Mouse (Mus musculus): ENCODE measurements around the gene Dtnb. TPM values are rescaled to one million over a fixed set of nuclear protein-coding genes. Genes with fewer than 3 reads are reported as not detected.

Gene Dtnb
- polyA plus RNA-seq, 1 experiment from 2014 or later, result 58.5 TPM

- Histone ChIP-seq H3K4me2 (peak overlapping the region; percentile 84), H3K9ac (peak overlapping the region; percentile 73), H3K4me1 (replicated peaks) (peaks cover 48% of the 10 kb centered on the region), H3K9me3 (no peaks in the 10 kb centered on the region), H3K27me3 (no peaks in the 10 kb centered on the region), H3K27ac (replicated peaks) (peak overlapping the region; percentile 95), H3K36me3 (no peaks in the 10 kb centered on the region), H3K4me3 (peak overlapping the region; percentile 88)
- ATAC-seq (ENCODE audit: low FRiP score, low read depth), result peak; percentile 47
- WGBS, result 1% methylated on average over 24 of the region's 141 CpGs
These were observed 234.7 kb downstream of the Dtnb start for GRCm38 (mm10) chr12:3806703-3807547.

GRCm38 (mm10) chr12:3807548-3808395, 235.6 kb downstream of the Dtnb start:
- Histone ChIP-seq H3K4me3 (peak overlapping the region; percentile 88), H3K9me3 (no peaks in the 10 kb centered on the region), H3K27me3 (no peaks in the 10 kb centered on the region), H3K36me3 (no peaks in the 10 kb centered on the region), H3K4me2 (peak overlapping the region; percentile 84), H3K9ac (peak overlapping the region; percentile 73), H3K4me1 (replicated peaks) (peaks cover 53% of the 10 kb centered on the region), H3K27ac (replicated peaks) (peak overlapping the region; percentile 95)
- ATAC-seq (ENCODE audit: low FRiP score, low read depth), result peak; percentile 57
- 0% methylated on average over 35 of the region's 105 CpGs for WGBS

- ATAC-seq (ENCODE audit: low FRiP score, low read depth), result peak; percentile 31
- Histone ChIP-seq H3K9ac (peak overlapping the region; percentile 73), H3K4me2 (peak overlapping the region; percentile 84), H3K27me3 (no peaks in the 10 kb centered on the region), H3K4me1 (replicated peaks) (peaks cover 57% of the 10 kb centered on the region), H3K36me3 (no peaks in the 10 kb centered on the region), H3K27ac (replicated peaks) (peak overlapping the region; percentile 95), H3K4me3 (peak overlapping the region; percentile 88), H3K9me3 (no peaks in the 10 kb centered on the region)
- 3% methylated on average over 10 of the region's 10 CpGs for WGBS
These were observed 236.3 kb downstream of the Dtnb start for GRCm38 (mm10) chr12:3808396-3808981.

GRCm38 (mm10) chr12:3809520-3810180, 237.5 kb downstream of the Dtnb start:
- WGBS, result 77% methylated on average over 7 of the region's 7 CpGs
- Histone ChIP-seq H3K27me3 (no peaks in the 10 kb centered on the region), H3K9me3 (no peaks in the 10 kb centered on the region), H3K36me3 (no peaks in the 10 kb centered on the region), H3K4me2 (no peak overlapping the region; the same call in 1 of the 2 replicates), H3K4me3 (no peak overlapping the region), H3K4me1 (replicated peaks) (peaks cover 57% of the 10 kb centered on the region), H3K9ac (no peak overlapping the region), H3K27ac (replicated peaks) (no peak overlapping the region)
- ATAC-seq (ENCODE audit: low FRiP score, low read depth), result no peak

- ATAC-seq (ENCODE audit: low FRiP score, low read depth), result no peak
- 43% methylated on average over 4 of the region's 4 CpGs for WGBS
- Histone ChIP-seq H3K4me3 (no peak overlapping the region), H3K27ac (replicated peaks) (no peak overlapping the region), H3K36me3 (no peaks in the 10 kb centered on the region), H3K27me3 (no peaks in the 10 kb centered on the region), H3K9ac (no peak overlapping the region), H3K4me1 (replicated peaks) (peaks cover 59% of the 10 kb centered on the region), H3K9me3 (no peaks in the 10 kb centered on the region), H3K4me2 (peak overlapping the region; percentile 23)
These were observed 238.3 kb downstream of the Dtnb start for GRCm38 (mm10) chr12:3810455-3810854.

GRCm38 (mm10) chr12:3811596-3811995, 239.4 kb downstream of the Dtnb start:
- H3K27me3 ChIP-seq, result no peaks in the 10 kb centered on the region
- no peak overlapping the region for H3K9ac ChIP-seq
- 0 out of 2 replicates have a peak overlapping the region, but pooled peaks have one; percentile 30 for H3K27ac ChIP-seq (replicated peaks)
- no peak overlapping the region for H3K4me3 ChIP-seq
- no peaks in the 10 kb centered on the region for H3K36me3 ChIP-seq
- H3K4me2 ChIP-seq, result peak overlapping the region; percentile 26; the same call in 1 of the 2 replicates
- WGBS, result 35% methylated on average over 5 of the region's 5 CpGs
- no peak for ATAC-seq (ENCODE audit: low FRiP score, low read depth)
- peaks cover 59% of the 10 kb centered on the region for H3K4me1 ChIP-seq (replicated peaks)
- H3K9me3 ChIP-seq, result no peaks in the 10 kb centered on the region

- WGBS, result 51% methylated on average over 6 of the region's 6 CpGs
- H3K27me3 ChIP-seq, result no peaks in the 10 kb centered on the region
- no peak overlapping the region for H3K4me3 ChIP-seq
- no peak overlapping the region for H3K4me2 ChIP-seq
- no peaks in the 10 kb centered on the region for H3K36me3 ChIP-seq
- H3K27ac ChIP-seq (replicated peaks), result no peak overlapping the region
- H3K9me3 ChIP-seq, result no peaks in the 10 kb centered on the region
- H3K4me1 ChIP-seq (replicated peaks), result peaks cover 66% of the 10 kb centered on the region
- H3K9ac ChIP-seq, result no peak overlapping the region
- no peak for ATAC-seq (ENCODE audit: low FRiP score, low read depth)
These were observed 240.1 kb downstream of the Dtnb start for GRCm38 (mm10) chr12:3812251-3812650.

- 86% methylated on average over 8 of the region's 8 CpGs for WGBS
- H3K4me2 ChIP-seq, result no peak overlapping the region
These were observed 241.0 kb downstream of the Dtnb start for GRCm38 (mm10) chr12:3813138-3813537.

GRCm38 (mm10) chr12:3815386-3815785, 243.2 kb downstream of the Dtnb start:
- 43% methylated on average over 6 of the region's 6 CpGs for WGBS
- Histone ChIP-seq H3K9ac (no peak overlapping the region), H3K9me3 (no peaks in the 10 kb centered on the region), H3K4me1 (replicated peaks) (peaks cover 73% of the 10 kb centered on the region), H3K27me3 (no peaks in the 10 kb centered on the region), H3K36me3 (no peaks in the 10 kb centered on the region), H3K4me3 (no peak overlapping the region), H3K4me2 (no peak overlapping the region), H3K27ac (replicated peaks) (no peak overlapping the region)
- no peak for ATAC-seq (ENCODE audit: low FRiP score, low read depth)

More at GRCm38 (mm10) chr12:3813138-3813537, 241.0 kb downstream of the Dtnb start:
- Histone ChIP-seq H3K4me1 (replicated peaks) (peaks cover 72% of the 10 kb centered on the region), H3K27ac (replicated peaks) (no peak overlapping the region), H3K9ac (no peak overlapping the region), H3K4me3 (no peak overlapping the region), H3K9me3 (no peaks in the 10 kb centered on the region), H3K36me3 (no peaks in the 10 kb centered on the region), H3K27me3 (no peaks in the 10 kb centered on the region)
- ATAC-seq (ENCODE audit: low FRiP score, low read depth), result no peak

GRCm38 (mm10) chr12:3817033-3817432, 244.9 kb downstream of the Dtnb start:
- ATAC-seq (ENCODE audit: low FRiP score, low read depth), result no peak
- Histone ChIP-seq H3K4me1 (replicated peaks) (peaks cover 61% of the 10 kb centered on the region), H3K4me2 (no peak overlapping the region), H3K9ac (no peak overlapping the region), H3K27me3 (no peaks in the 10 kb centered on the region), H3K9me3 (no peaks in the 10 kb centered on the region), H3K27ac (replicated peaks) (no peak overlapping the region), H3K36me3 (no peaks in the 10 kb centered on the region), H3K4me3 (no peak overlapping the region)
- WGBS, result 62% methylated on average over 7 of the region's 7 CpGs

GRCm38 (mm10) chr12:3817566-3817965, 245.4 kb downstream of the Dtnb start:
- ATAC-seq (ENCODE audit: low FRiP score, low read depth), result no peak
- Histone ChIP-seq H3K27me3 (no peaks in the 10 kb centered on the region), H3K4me2 (no peak overlapping the region), H3K4me1 (replicated peaks) (peaks cover 56% of the 10 kb centered on the region), H3K36me3 (no peaks in the 10 kb centered on the region), H3K27ac (replicated peaks) (no peak overlapping the region), H3K9ac (no peak overlapping the region), H3K4me3 (no peak overlapping the region), H3K9me3 (no peaks in the 10 kb centered on the region)
- WGBS, result 69% methylated on average over 5 of the region's 5 CpGs
